Mouse (Mus musculus) frontal cortex, adult (tissue): ENCODE measurements at regions not wholly inside any gene's neighbourhood (a gene's known extent, or its start where the extent isn't known, plus 50 kb on each side); places are given as distances from the start of the nearest gene placed in this dataset.

Source experiments
- ATAC-seq: cut with Nextera tagmentation; 2 replicates; pipeline ENCODE4 v1.9.2; 2017; ENCODE audit warnings: mild to moderate bottlenecking, moderate library complexity, mixed read lengths; ENCODE audit not compliant: low TSS enrichment

DNA sequence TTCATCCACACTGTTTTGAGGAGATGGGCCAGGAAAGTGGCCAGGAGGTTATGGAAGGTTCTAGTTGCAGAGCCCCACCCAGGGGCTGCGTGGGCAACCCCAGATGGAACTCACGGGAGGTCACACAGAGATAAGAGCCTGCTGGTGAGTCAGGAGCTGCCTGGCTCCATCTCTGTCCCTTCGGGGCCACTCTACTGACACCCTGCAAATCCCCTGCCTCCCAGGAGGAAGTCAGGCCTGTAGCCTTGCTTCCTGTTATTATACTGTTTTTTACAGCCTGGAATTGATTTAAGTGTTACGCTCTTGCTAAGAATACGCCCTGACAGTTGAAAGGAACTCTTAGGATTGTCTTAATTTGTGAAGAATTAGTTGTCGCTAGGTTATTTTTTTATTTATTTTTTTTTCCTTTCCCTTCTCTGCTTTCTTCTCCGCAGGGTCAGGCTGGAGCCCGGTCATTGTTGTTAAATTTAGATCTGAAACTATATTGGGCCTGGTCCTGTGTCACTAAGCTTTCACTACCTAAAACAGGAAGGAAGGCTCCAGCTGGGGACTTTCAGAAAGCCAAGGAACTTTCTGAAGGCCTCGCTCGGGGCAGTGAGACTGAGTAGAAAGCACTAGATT is 497.9 kb downstream of the Med13l start:
- no peak for ATAC-seq

DNA sequence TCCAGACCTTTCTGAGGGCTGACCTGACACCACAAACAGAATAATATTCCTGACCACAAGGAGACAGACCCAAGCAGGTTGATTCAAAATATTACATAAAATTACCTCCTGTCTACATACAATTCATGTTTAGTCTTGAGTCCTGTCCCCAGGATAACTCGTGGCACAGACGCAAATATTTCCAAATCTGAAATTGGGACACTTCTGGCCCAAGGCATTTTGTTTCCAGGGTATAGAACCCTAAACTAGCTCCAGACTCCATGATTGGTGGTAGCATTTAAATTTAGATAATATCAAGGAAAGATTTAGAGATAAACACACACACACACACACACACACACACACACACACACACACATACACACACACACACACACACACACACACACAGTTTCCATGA is 498.7 kb downstream of the Med13l start:
- no peak for ATAC-seq

DNA sequence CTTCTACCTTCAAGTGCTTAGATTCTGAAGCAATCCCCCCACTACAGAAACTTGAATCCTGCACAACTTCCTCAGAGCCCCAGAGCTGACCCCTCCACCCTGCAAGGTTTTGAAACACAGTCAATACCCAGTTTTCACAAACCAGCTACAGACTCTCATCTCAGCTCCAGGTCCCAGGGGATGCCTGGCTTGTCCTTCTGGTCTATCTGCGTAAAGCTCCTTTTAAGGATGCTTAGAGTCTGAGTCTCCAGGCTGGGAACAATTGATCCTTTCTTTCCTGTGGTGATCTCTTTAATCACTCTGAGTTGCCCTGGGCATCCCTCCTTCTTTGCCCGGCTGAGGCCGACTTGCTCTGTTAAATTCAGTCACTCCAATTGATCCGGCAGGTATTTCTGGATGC is 500.4 kb downstream of the Med13l start:
- ATAC-seq = no peak

DNA sequence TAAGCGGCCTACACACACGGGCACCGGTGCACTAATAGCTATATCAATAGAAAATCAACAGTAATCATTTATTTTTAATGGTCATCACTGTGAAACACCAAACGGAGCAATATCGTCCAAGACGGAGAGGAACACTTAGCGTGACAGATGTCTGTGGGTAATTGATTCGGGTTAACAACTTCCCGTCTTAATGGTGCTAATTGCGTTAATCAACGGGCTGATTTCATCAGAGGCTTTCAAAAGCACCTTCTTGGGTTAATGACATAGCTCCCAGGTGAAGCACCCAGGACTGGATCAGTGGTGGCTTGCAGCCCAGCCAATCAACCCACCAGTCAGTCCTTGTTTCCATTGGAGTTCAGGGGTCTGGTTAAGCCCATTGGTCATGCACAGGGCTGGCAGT is 502.0 kb downstream of the Med13l start:
- no peak for ATAC-seq

DNA sequence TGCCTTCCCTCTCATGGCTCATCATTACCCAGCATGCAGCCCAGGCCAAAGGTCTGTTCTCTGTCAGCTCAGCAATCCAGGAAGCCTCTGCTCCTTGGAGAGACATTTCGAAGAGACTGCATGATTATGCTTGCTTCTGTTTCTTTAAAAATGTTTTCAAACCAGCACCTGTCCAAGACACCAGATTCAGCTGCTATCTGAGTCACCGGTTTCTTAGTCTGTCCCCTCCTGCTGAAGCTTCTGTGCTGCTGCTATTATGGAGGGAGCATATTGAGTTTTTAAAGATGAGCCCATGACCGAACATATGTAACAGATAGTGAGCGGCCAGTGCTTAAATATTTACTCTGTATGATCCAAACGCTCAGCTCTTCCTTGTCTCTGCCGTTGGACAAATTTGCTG is 506.2 kb downstream of the Med13l start:
- ATAC-seq = peak; percentile 74

DNA sequence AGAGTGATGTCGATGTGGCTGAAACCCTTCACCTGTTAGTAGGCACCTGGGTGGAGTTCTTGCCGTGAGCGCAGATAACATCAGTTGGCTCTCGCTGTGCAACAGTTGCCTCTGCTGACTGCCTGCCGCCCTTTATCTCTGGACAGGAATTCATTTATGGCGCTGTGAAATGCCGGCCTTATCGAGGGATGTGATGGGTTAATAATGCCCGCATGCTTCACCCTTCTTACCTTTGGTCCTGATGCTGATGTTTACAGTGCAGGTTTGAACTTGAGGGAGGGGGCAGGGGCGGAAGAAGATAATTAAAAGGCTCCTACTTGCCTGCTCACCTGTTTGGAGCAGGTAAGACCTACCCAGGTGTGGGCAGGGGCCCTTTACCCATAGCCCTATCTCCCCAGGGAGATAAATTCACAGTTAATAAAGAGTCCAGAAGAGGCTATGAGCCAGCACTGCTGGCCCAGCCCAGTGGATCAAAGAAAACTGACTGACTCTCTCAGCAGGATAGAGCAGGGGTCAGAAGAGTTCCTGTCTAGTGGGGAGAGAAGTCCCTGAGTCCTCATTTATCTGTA is 509.4 kb downstream of the Med13l start:
- ATAC-seq = no peak

DNA sequence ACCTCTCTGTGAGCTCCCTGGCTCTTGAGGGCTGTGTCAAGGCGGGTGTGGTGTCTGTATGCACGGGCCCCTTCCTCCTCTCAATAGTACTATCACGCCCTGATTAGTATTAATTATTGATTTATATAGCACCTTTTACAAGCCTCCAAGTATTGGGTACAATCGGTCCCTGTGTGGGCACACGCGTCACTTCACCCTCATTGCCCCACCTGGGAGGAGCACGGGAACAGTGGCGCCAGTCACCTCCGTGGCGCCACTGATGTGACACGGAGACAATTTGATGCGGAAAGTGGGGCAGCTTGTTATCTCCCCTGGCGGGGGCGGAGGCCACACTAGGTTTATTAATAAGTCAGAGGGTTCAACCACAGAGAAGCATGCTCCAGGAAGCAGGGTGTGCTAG is 512.2 kb downstream of the Med13l start:
- no peak for ATAC-seq

DNA sequence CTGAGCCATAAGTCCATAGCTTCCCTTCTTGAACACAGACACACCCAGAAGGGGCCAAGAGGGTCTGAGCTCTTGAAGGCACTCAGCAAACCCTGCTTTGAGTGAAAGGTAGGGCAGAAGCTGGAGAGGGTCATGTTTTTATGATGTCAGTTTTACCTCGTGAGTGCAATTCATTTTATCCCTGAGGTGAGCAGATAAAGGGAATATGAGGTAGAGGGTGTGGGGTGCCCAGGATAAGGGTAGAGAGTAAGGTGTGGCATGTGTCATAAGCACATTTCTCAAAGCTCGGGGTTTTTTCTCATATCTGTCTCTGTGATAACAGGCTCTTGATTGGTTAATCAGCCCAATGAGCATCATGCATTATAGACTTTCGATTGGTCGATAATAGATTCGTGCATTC is 520.3 kb downstream of the Med13l start:
- no peak for ATAC-seq

DNA sequence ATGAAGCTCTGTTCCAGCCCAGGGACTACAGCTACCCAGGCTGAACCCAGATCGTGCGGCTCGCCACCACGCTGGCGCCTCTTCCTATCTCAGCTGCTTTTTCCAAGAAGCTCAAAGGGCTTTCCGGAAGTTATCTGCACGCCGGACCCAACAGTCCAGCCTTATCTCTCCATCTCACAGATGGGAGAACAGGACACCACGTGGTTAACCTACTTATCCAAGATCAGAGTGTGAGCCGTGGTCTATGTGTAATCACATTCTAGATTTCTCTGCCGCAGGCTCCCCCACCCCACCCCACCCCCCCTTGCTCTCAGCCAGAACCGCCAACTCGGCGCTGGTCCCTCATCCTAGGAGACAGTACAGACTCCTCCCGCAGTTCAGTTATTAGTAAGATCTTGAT is 522.4 kb downstream of the Med13l start:
- no peak for ATAC-seq

DNA sequence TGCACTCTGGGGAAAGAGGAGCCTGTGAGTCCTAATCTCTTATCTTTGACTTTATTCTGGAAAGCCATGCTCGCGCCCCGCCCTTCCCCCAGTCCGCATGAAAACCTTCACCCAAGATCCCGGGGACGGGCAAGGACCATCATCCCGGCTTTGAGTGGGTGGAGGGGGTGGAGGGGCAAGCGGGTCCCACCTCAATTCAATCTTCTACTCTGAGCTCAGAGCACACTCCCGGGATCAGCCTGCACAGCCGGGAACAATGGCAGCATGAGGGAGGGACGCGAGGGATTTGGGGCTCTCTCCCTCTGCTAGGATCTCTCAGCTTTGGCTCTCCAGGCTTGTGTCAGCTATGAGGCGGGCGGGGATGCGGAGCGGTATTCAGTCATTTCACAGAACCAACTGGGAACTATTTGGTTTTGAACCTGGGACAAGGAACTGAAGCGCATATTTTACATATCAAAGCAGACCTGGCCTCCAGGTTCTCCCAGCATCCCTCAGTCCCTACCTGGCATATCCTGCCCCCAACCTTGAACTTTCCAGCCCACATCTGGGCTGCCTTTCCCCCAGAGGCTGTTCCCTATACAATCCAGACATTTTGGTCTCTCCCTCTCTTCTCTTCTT is 537.2 kb downstream of the Med13l start:
- ATAC-seq = no peak

DNA sequence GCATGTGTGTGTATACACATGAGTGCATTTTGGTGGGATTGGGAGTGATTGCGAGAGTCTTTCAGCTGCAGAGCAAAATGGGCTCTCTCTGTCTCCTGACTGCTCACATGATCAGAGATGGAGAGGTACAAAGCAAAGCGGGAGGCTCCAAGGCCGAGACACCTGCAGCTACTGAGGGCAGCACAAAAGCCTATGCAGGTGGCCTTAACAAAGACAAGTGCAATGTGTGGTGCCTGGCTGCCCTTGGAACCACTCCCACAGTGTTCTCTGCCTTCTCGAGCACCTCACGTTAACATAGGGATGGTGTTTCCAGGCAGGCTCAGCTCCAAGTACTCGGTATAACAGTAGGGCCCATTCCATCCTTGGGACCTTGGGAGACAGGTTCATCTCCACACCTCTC is 539.3 kb downstream of the Med13l start:
- no peak for ATAC-seq

DNA sequence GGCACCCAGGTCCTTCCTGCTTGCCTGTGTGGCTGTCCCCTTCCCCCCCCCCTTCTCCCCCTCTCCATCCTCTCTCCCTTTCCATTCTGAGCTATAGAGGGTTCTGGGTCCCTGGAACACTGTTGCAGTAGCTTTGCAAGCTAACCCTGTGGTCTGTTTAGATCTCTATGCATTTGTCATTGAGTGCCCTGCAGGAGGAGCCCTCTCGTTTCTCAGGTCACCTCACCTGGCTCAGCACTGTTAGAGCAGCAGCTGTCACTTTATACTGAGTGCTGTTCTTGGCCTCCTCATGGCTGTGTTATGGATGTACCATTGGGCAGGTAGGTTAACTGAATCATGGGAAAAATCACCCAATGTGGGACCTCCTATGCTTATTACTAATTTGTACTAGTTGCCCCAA is 543.0 kb downstream of the Med13l start:
- no peak for ATAC-seq

DNA sequence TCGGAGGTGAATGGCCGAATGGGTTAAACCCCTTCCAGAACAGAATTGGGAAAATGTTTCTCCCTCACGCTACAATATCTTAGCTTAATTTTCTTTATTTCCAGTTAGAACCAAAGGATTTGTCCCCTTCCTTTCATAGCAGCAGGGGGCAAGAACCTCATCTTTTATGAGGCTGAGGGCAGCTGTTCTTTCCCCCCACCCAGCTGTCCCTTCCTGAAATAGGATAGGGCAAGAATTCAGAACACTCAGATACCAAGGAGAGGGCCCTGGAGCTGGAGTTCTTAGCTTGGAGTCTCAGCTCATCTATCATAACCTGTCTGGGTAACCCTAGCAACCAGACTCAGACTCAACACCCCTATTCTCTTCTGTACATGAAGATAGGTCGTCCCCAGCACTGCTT is 547.4 kb downstream of the Med13l start:
- ATAC-seq = no peak

DNA sequence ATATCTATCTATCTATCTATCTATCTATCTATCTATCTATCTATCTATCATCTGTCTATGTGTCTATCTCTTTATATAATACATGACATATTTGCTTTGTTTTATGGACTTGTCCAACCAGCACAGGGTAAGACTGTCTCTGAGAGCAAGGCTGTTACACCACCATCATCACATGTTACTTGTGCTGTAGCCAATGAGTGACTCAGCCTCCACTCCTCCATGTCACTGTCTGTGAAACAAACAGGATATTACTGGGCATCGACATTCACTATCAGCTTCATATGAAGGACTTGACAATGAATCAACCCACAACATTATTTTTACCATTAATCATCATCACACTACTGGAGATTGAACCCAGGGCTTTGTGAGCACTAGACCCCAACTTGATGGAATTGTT is 549.0 kb downstream of the Med13l start:
- no peak for ATAC-seq

DNA sequence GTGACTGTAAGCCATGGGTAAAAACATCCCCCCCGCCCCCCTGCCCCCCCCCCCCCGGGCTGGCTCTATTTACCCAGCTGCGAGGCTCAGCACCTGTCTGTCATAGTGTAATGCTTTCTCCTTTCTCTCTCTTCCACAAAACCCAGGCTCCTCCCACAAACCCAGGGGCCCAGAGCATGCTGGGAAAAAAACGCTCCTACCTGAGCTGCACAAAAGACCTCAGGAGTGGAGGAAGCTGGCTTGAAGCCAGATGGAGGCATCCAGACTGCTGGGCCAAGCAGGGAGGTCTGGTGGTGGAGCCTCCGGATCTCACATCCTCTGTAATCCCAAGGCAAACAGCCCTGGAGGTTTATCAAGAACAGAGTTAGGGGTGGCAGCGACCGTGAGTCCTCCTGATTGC is 553.6 kb downstream of the Med13l start:
- ATAC-seq = no peak

DNA sequence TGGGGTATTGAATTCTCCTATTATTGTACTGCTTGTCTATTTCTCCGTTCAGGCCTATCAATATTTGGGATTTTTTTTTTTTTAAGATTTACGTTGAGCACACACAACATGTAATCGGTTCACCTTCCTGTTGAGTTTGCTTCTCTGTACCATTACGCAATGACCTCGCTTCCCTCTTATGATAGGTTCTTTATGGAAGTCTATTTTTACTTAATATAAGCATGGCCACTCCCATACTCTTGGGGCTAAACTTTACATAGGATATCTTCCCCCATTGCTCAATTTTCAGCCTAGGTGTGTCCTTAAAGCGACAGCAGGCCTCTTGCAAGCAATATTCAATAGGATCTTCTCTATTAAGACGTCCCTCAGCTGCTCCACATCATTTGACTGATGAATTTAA is 544.7 kb upstream of the Tbx3 start:
- no peak for ATAC-seq

DNA sequence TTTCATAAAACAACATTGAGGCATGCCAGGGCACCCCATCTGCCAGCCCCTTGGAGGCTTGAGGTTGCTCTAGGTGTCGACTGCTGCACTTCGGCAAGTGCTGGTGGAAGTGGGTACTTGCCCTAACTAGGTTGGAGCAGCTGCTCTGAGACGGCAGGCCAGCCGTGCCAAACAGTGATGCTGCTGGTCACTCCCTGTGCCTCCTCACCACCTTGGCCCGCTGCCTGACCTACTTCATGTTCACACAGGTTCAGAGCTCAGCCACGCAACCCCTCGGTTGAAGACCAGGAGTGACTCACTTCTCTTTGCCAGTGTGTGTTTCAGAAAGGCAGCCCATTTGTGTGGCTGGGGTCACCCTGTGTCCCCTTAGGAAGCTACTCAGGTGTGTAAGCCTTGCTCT is 540.3 kb upstream of the Tbx3 start:
- ATAC-seq = no peak

DNA sequence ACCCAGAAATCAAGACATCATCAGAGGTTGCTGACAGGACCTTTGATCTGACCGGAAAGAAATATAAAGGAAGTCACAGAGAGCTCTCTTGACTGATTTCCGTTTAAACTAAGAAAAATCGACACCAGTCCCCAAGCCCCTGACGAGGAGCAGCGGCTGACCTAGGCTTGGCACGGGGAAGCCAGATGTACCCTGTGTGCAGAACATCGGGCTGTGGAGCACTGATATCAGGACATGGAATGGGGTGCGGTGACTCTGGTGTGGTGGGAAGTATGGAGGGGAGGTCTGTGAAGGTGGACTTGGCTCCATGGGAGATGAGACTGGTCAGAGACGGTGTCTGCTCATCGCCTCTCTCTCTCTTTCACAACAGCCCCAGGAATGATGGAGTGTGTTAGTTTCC is 539.0 kb upstream of the Tbx3 start:
- ATAC-seq = no peak

DNA sequence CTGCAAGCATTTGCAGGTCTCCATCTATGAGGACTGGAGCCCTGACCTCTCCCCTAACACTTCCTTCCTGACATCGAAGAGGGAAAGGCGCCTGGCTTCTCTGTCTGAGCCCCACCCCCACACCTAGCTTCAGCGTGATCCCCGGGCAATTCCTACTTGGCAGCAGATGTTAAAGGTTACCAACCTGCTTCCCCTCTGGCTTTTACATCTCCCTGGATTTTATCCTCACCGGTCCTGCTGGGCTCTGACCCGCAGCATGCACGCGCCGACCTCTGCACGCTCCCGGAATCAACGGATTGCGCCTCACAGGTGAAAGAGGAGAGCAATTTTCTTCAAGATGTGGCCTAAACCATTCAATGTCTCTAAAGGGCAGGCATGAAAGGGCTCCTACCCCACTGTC is 537.1 kb upstream of the Tbx3 start:
- ATAC-seq = no peak

DNA sequence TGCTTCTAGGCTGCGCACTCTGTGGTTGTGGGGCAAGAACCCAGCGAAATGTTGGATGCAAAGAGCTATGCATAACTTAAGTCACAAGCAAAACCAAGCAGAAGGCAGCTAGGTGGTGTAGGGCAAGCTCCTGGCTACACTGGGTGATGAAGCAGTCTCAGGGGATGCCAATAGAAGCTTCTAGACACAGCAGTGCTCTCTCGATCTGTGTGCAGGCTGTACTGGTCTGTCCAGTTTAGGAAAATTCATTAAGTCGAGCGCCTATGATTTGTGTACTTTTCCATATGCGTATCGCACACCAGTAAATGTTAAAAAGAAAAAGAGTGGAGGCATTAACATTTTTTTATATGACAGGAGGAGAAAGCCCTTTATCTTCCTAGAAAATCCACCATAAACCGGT is 533.6 kb upstream of the Tbx3 start:
- no peak for ATAC-seq

DNA sequence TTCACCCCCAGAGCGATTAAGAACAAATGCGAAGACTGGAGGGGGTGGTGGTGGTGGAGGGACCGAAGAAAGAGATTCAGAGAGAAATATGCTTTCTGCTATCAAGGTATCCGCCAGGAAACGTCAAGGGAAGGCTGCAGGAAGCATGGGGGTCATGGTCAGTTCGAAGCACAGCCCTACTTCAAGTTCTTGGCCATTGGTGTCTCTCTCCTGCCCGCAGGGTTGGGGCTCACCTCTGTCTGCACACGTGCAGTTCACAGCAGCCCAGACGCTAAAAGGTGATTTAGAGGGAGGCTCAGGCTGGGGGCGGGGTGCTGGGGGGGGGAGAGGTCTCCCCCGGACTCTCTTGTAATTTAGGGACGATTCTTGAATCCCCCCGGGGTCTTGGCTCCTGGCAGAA is 533.1 kb upstream of the Tbx3 start:
- no peak for ATAC-seq

DNA sequence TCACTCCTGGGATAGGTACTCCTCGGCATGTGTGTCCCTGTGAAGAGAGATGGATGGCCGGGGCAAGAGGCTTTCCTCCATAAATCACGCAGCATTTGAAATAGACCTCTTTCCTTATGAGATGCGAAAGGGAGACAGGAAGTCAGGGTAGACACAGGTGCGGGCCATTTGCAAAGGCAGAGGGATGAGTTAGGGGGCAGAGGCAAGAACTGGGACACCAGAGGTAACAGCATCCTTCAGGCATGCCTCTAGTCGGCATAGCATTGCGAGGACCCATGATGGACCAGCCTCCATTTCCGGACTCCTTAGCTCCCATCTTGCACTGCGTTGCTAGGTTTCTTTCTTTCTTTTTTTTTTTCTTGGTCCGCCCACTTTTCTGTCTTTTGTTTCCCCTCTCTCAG is 532.6 kb upstream of the Tbx3 start:
- ATAC-seq = no peak

DNA sequence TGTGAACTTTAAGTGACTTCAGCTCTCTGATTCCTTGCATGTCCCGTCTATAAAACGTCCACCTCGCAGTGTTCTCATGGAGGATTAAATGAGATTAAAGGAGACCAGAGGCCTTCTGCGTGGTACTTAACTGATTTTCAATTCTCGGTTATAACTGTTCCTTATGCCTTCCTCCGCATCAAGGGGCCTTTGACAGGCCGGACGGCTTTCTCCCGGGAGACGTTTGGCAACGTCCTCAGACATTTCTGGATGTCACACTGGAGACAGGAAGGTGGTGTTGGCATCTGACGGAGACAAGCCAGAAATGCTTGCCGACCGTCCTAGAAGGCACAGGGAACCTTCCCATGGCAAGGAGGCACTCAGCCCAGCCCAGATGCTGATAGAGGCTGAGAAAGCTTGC is 532.2 kb upstream of the Tbx3 start:
- no peak for ATAC-seq

DNA sequence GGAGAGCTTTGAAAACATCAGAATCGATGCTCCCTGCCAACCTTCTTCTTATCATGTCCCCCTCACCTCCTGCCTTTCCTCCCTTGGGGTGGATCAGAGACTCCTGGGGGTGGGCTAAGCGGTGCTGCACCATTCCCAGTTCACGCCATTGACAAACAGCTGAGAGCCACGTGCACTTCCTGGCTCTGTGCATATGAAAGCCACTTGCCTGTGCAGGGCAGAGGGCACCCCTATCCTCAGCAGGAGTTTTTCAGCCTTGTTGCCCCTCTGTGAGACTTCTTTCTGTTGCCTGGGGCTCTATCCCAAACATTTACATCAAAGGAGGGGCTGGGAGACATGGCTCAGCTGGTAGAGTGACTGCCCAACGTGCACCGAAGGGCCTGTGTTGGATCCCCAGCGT is 531.1 kb upstream of the Tbx3 start:
- ATAC-seq = no peak
